Mouse (Mus musculus): ENCODE measurements around the gene Syt3. TPM values are rescaled to one million over a fixed set of nuclear protein-coding genes. Genes with fewer than 3 reads are reported as not detected.

Gene Syt3
- polyA plus RNA-seq, 1 experiment from 2014 or later = 2.9 TPM

- ATAC-seq (ENCODE audit: insufficient read depth, low FRiP score, low TSS enrichment) (no peak), DNase-seq (ENCODE audit: low spot score) (peak; percentile 35)
- H3K36me3 ChIP-seq (ENCODE audit: control insufficient read depth, insufficient read depth, low read length) = no peaks in the 10 kb centered on the region
- H3K9ac ChIP-seq (ENCODE audit: low read length) = no peak overlapping the region
- peaks cover 23% of the 10 kb centered on the region for H3K4me1 ChIP-seq (ENCODE audit: control insufficient read depth, insufficient read depth, low read length)
- H3K9me3 ChIP-seq (ENCODE audit: control insufficient read depth, low read length) = no peaks in the 10 kb centered on the region
- no peak overlapping the region for H3K27ac ChIP-seq (ENCODE audit: low read depth, low read length)
- WGBS = 2% methylated on average over 32 of the region's 35 CpGs
- 0 out of 2 replicates have a peak overlapping the region, but pooled peaks have one; percentile 12 for H3K4me3 ChIP-seq (ENCODE audit: low read depth, low read length)
- peak overlapping the region; percentile 31; the same call in 1 of the 2 replicates for H3K4me2 ChIP-seq (ENCODE audit: low read depth)
- H3K27me3 ChIP-seq (ENCODE audit: control insufficient read depth, insufficient read depth, low read length) = peaks cover 83% of the 10 kb centered on the region
Measured at GRCm38 (mm10) chr7:44353601-44354340, 30.1 kb upstream of the Syt3 start.

- H3K27ac ChIP-seq (ENCODE audit: low read depth, low read length) = no peak overlapping the region
- no peak overlapping the region for H3K4me2 ChIP-seq (ENCODE audit: low read depth)
- no peaks in the 10 kb centered on the region for H3K36me3 ChIP-seq (ENCODE audit: control insufficient read depth, insufficient read depth, low read length)
- H3K9me3 ChIP-seq (ENCODE audit: control insufficient read depth, low read length) = no peaks in the 10 kb centered on the region
- H3K9ac ChIP-seq (ENCODE audit: low read length) = no peak overlapping the region
- H3K27me3 ChIP-seq (ENCODE audit: control insufficient read depth, insufficient read depth, low read length) = peaks cover 78% of the 10 kb centered on the region
- H3K4me1 ChIP-seq (ENCODE audit: control insufficient read depth, insufficient read depth, low read length) = peaks cover 24% of the 10 kb centered on the region
- ATAC-seq (ENCODE audit: insufficient read depth, low FRiP score, low TSS enrichment) = no peak
- no peak for DNase-seq (ENCODE audit: low spot score)
- H3K4me3 ChIP-seq (ENCODE audit: low read depth, low read length) = no peak overlapping the region
- 67% methylated on average over 6 of the region's 6 CpGs for WGBS
Measured at GRCm38 (mm10) chr7:44355411-44355810, 28.5 kb upstream of the Syt3 start.

- H3K4me2 ChIP-seq (ENCODE audit: low read depth) = peak overlapping the region; percentile 36
- H3K27me3 ChIP-seq (ENCODE audit: control insufficient read depth, insufficient read depth, low read length) = peaks cover 74% of the 10 kb centered on the region
- H3K9me3 ChIP-seq (ENCODE audit: control insufficient read depth, low read length) = no peaks in the 10 kb centered on the region
- ATAC-seq (ENCODE audit: insufficient read depth, low FRiP score, low TSS enrichment) (no peak), DNase-seq (ENCODE audit: low spot score) (peak; percentile 50)
- 0 out of 2 replicates have a peak overlapping the region, but pooled peaks have one; percentile 14 for H3K9ac ChIP-seq (ENCODE audit: low read length)
- no peaks in the 10 kb centered on the region for H3K36me3 ChIP-seq (ENCODE audit: control insufficient read depth, insufficient read depth, low read length)
- H3K27ac ChIP-seq (ENCODE audit: low read depth, low read length) = 0 out of 2 replicates have a peak overlapping the region, but pooled peaks have one; percentile 14
- WGBS = 3% methylated on average over 35 of the region's 35 CpGs
- H3K4me1 ChIP-seq (ENCODE audit: control insufficient read depth, insufficient read depth, low read length) = peaks cover 23% of the 10 kb centered on the region
- H3K4me3 ChIP-seq (ENCODE audit: low read depth, low read length) = peak overlapping the region; percentile 18
Measured at GRCm38 (mm10) chr7:44356590-44357481, 27.1 kb upstream of the Syt3 start.

GRCm38 (mm10) chr7:44357531-44357930, 26.4 kb upstream of the Syt3 start:
- Histone ChIP-seq H3K9me3 (ENCODE audit: control insufficient read depth, low read length) (no peaks in the 10 kb centered on the region), H3K27ac (ENCODE audit: low read depth, low read length) (no peak overlapping the region), H3K36me3 (ENCODE audit: control insufficient read depth, insufficient read depth, low read length) (no peaks in the 10 kb centered on the region), H3K4me1 (ENCODE audit: control insufficient read depth, insufficient read depth, low read length) (peaks cover 23% of the 10 kb centered on the region), H3K27me3 (ENCODE audit: control insufficient read depth, insufficient read depth, low read length) (peaks cover 71% of the 10 kb centered on the region), H3K4me3 (ENCODE audit: low read depth, low read length) (no peak overlapping the region), H3K9ac (ENCODE audit: low read length) (no peak overlapping the region), H3K4me2 (ENCODE audit: low read depth) (peak overlapping the region; percentile 36; the same call in 1 of the 2 replicates)
- WGBS = 19% methylated on average over 10 of the region's 10 CpGs
- DNase-seq (ENCODE audit: low spot score) = no peak
- no peak for ATAC-seq (ENCODE audit: insufficient read depth, low FRiP score, low TSS enrichment)

GRCm38 (mm10) chr7:44358012-44358411, 25.9 kb upstream of the Syt3 start:
- Histone ChIP-seq H3K9me3 (ENCODE audit: control insufficient read depth, low read length) (no peaks in the 10 kb centered on the region), H3K4me1 (ENCODE audit: control insufficient read depth, insufficient read depth, low read length) (peaks cover 21% of the 10 kb centered on the region), H3K4me3 (ENCODE audit: low read depth, low read length) (no peak overlapping the region), H3K36me3 (ENCODE audit: control insufficient read depth, insufficient read depth, low read length) (no peaks in the 10 kb centered on the region), H3K27ac (ENCODE audit: low read depth, low read length) (no peak overlapping the region), H3K9ac (ENCODE audit: low read length) (no peak overlapping the region), H3K4me2 (ENCODE audit: low read depth) (no peak overlapping the region), H3K27me3 (ENCODE audit: control insufficient read depth, insufficient read depth, low read length) (peaks cover 69% of the 10 kb centered on the region)
- no peak for ATAC-seq (ENCODE audit: insufficient read depth, low FRiP score, low TSS enrichment)
- WGBS = 21% methylated on average over 5 of the region's 5 CpGs
- no peak for DNase-seq (ENCODE audit: low spot score)

GRCm38 (mm10) chr7:44358886-44359654, 24.8 kb upstream of the Syt3 start:
- peak overlapping the region; percentile 35 for H3K9ac ChIP-seq (ENCODE audit: low read length)
- H3K36me3 ChIP-seq (ENCODE audit: control insufficient read depth, insufficient read depth, low read length) = no peaks in the 10 kb centered on the region
- ATAC-seq (ENCODE audit: insufficient read depth, low FRiP score, low TSS enrichment) (peak; percentile 24; the same call in 1 of the 2 replicates), DNase-seq (ENCODE audit: low spot score) (peak; percentile 66)
- H3K9me3 ChIP-seq (ENCODE audit: control insufficient read depth, low read length) = no peaks in the 10 kb centered on the region
- H3K27me3 ChIP-seq (ENCODE audit: control insufficient read depth, insufficient read depth, low read length) = peaks cover 58% of the 10 kb centered on the region
- H3K4me1 ChIP-seq (ENCODE audit: control insufficient read depth, insufficient read depth, low read length) = peaks cover 18% of the 10 kb centered on the region
- peak overlapping the region; percentile 73 for H3K4me2 ChIP-seq (ENCODE audit: low read depth)
- 4% methylated on average over 22 of the region's 26 CpGs for WGBS
- peak overlapping the region; percentile 73 for H3K27ac ChIP-seq (ENCODE audit: low read depth, low read length)
- H3K4me3 ChIP-seq (ENCODE audit: low read depth, low read length) = peak overlapping the region; percentile 39

GRCm38 (mm10) chr7:44359908-44360672, 23.8 kb upstream of the Syt3 start:
- WGBS = 0% methylated on average over 54 of the region's 54 CpGs
- Histone ChIP-seq H3K4me3 (ENCODE audit: low read depth, low read length) (peak overlapping the region; percentile 39), H3K36me3 (ENCODE audit: control insufficient read depth, insufficient read depth, low read length) (no peaks in the 10 kb centered on the region), H3K9me3 (ENCODE audit: control insufficient read depth, low read length) (no peaks in the 10 kb centered on the region), H3K4me1 (ENCODE audit: control insufficient read depth, insufficient read depth, low read length) (peaks cover 18% of the 10 kb centered on the region), H3K27me3 (ENCODE audit: control insufficient read depth, insufficient read depth, low read length) (peaks cover 48% of the 10 kb centered on the region), H3K4me2 (ENCODE audit: low read depth) (peak overlapping the region; percentile 73), H3K9ac (ENCODE audit: low read length) (peak overlapping the region; percentile 46), H3K27ac (ENCODE audit: low read depth, low read length) (peak overlapping the region; percentile 73)
- peak; percentile 71 for ATAC-seq (ENCODE audit: insufficient read depth, low FRiP score, low TSS enrichment)
- DNase-seq (ENCODE audit: low spot score) = peak; percentile 96

All from neural tube, embryonic 11.5 days (tissue).